Mouse (Mus musculus) retina, adult 2 months (tissue): ENCODE measurements around the gene Prokr1.

Experiments used
- DNase-seq: peaks from one replicate; pipeline ENCODE4 v3.0.0-alpha.2; 2012; ENCODE audit warnings: low read depth, low spot score

Gene Prokr1

DNA sequence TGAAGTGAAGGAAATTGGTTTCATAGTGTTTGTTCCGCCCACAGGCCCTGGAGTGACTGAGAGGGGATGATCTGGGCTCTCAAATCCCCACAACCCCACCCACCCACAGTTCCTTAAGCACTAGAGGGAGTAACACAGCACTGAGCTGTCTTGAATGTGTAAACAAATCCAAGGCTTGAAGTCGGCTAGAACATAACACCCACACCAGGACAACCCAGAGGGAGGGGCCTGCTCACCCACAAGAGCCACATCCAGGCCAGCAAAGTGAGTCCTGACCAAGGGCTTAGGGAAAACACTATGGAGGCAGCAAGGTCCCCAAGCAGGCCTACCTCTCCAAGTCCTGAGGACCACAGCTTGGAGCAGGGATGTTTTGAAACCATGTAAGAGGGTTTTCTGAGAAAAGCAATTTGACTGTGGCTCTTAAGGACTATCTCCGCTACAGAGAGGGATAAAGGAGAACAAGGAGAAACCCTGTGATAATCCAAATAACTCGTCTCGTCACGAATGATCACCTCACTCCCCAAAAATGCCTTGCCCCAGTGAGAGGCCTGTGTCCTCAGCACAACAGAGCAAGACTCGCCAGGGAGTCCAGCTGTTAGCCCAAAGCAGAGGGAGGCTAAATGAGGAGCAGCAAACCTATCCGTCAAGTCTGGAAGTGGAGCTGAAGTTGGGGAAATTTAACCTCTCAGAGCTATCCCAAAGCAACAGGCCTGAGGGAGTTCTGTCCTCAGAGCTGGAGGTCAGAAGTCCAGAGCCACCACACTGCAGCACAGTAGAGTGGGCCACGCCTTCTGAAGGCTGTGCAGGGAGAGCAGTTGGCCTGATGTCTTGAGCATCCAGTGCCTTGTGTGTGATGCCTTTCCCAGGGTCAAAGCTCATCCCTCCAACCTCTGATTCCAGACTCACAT, 22.6 kb downstream of the Prokr1 start:
- no peak for DNase-seq

DNA sequence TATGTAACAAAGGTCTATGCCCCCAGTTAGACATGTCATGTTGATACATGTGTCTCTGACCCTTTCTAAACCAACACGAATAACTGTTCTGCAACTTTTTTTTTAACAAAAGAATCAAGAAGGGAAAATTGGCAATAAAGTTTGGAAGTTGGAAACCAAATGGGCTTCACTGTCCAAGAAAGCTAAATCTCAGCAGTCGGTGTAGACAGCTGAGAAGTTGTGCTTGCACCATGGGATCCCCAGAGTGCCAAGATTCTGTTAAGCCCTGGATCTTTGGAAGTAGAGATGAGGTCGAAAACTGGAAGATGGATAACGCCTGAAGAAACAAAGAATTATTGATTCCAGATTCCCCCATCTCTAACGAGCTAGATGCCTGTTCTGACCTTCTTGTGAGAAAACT, 25.4 kb downstream of the Prokr1 start:
- no peak for DNase-seq

DNA sequence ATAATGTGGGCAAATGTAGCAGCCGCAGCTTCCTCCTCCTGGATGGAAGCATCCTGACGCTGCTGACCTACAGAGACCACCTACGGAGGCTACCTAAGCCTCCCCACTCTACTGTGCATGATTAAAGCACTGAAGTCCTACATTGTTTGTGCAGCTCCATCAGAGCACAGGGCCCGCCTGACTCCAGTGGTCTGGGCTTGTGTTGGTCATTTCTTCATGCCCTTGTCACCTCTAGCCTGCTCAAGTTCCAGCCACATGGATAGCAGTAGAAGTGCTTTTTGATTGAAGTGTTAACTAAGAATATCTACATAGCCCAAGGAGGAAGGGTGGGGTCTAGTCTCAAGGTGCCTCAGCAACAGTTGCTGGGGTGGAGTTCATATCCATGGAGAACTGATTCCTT, 26.2 kb downstream of the Prokr1 start:
- no peak for DNase-seq

DNA sequence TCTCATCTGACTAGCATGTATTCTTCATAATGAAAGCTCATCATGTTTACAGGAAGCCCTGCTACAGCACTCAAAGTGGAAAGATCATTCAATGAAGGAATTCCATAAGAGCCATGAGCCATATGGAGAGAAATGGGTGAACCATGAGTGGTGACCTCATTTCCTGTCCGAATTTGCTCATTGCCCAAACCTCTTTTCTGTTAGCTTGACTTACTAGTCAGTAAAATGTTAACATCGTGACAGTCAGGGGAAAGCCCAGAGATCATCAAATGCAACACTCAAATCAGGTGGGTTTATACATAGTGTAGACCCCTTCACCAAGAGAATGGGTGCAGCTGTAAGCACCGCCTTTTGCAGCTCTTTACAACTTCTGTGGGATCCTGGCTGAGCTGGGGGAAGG, 36.8 kb downstream of the Prokr1 start:
- DNase-seq, result no peak

- DNase-seq, result no peak
Measured at GRCm38 (mm10) chr6:87552054-87552807, 38.3 kb downstream of the Prokr1 start.

- DNase-seq, result no peak
Measured at GRCm38 (mm10) chr6:87547836-87548235, 42.7 kb downstream of the Prokr1 start.

- no peak for DNase-seq
Measured at GRCm38 (mm10) chr6:87547431-87547830, 43.1 kb downstream of the Prokr1 start.

GRCm38 (mm10) chr6:87545331-87546217, 45.0 kb downstream of the Prokr1 start:
- DNase-seq, result no peak

DNA sequence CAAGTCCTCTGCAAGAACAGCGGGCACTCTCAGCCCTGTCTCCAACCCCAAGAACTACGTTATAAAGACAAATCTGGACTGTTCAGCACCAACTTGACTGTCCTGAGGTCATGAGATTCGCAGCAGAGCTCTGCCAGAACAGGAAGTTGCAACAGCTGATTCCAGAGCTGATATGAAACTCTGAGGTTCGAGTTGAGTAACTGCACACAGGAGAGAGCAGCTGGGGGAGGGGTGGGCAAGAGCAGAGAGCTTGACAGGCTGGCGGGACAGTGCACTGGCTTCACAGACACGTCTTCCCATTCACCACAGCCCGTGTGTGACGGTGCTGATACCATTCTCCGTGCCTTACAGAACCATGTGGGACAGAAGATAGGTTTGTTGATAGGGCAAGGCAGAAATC, 48.5 kb downstream of the Prokr1 start:
- no peak for DNase-seq

GRCm38 (mm10) chr6:87541171-87541571, 49.4 kb downstream of the Prokr1 start:
- DNase-seq, result no peak

DNA sequence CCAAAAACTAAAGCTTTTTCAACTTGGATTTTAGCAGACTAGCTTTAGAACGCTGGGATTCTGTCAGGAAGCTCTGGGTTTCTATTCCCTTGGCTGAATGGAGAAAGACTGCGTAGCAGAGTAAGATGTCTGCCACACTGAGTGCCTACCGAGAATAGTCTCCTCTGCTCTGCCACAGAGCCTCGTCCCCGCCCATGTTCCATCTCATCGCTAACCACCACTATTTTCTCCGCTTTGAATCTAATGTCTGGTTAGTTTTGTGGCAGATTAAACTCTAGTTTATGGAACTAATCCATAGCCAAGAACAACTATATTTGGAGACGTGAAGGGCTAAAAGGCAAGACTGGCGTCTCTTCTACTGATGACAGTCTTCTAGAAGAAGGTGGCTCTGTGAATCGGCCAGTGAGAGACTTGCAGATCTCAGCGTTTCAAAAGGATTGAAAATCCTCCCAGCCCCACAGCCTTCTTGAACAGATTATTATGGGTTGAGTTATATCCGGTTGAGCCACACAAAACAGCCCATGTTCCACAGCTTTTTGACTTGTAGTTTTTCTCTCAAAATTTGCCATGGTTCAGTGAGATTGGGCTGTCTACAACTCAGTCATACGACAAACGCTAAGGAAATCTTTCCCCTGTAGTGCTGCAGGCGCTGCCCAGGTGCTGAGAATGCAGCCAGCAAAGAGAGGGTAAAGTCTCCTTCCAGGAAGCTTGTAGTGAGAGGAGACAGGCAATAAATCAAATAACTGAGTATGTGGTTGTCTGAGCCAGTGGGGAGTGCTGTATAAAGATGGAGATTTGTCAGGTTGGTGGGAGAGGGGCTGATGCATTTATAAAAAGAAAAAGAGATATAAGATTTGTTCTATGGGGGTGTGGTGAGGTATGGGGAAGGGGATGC, 51.9 kb downstream of the Prokr1 start:
- no peak for DNase-seq

GRCm38 (mm10) chr6:87537678-87538077, 52.9 kb downstream of the Prokr1 start:
- no peak for DNase-seq

- DNase-seq, result no peak
Measured at GRCm38 (mm10) chr6:87536270-87536669, 54.3 kb downstream of the Prokr1 start.

GRCm38 (mm10) chr6:87535651-87536050, 54.9 kb downstream of the Prokr1 start:
- no peak for DNase-seq

DNA sequence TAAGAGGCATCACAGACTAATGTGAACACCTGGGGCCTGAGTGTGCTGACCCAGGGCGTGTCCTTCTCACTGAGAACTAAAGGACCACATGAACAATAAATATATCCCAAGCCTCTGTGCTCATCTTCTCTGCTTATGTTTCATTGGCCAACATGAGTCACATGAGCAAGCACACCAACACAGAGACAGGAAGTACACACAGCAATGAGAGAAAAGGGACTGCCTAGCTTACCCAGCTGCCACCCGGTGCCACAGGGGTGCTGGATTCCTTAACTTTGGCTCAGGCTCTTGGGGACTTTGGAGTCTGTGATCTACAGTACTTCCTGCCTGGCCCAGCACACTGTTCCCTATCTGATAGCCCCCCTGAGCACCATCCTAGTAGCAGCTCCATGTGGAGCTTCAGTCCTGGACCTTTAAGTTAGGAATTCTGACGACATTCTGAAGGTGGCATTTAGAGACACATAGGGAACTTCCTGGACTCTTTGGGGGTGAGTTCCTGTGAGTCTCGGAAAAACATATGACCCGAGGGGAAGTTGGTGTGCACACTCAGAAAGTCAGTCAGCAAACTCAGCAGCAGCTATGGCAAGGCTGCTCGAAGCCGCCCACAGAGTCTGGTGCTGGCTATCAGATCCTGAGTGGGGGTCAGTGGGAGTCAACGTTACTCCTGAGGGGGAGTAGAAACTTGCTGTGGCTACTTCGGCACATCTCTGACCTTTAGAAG, 55.5 kb downstream of the Prokr1 start:
- DNase-seq, result no peak

GRCm38 (mm10) chr6:87532953-87533710, 57.4 kb downstream of the Prokr1 start, which contains the start of gene Arhgap25:
Gene Arhgap25, minus strand, starts transcription at chr6:87533259.
- no peak for DNase-seq

DNA sequence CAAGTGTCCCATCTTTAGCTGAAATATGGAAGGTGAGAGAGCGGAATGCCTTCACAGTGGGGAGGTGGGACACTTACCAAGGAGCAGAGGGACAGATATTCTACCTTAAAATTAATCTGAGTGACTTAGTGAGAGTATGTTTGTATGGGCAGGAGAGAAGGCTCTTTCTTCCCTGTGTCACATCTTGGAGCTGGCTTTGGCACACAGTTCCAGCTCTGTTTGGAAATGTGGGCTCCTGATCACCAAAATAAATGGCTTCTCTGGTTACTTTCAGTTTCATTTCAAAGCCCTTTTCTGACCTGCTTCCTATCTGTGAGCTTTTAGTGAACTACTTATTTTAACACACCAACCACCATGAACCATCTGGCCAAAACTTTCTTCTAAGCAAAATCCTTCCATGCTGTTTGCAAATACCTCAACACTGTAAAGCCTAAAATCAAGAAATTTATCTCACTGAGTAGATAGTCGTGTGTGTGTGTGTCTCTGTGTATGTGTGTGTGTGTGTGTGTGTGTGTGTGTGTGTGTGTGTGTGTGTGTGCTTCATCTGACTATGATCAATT, 59.0 kb downstream of the Prokr1 start:
- DNase-seq, result no peak

DNA sequence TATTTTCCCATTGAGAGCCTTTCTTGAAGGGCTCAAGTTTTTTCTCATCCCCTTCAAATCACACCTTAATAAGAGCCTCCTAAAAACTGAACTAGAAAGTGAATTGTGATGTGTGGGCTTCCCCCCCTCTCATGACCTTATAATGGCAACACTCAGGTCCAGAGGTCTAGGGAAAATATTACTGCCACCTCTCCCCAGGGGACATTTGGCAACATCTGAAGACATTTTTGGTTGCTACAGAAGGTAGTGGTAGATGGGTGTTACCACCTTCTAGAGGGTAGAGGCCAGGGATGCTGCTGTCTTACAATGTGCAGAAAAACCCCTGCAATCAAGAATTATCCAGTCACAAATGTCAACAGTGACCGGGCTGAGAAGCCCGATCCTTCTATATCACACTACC, 60.2 kb downstream of the Prokr1 start:
- no peak for DNase-seq
